Mouse (Mus musculus): ENCODE results near the gene Ppil1.

Ppil1 gene

DNA sequence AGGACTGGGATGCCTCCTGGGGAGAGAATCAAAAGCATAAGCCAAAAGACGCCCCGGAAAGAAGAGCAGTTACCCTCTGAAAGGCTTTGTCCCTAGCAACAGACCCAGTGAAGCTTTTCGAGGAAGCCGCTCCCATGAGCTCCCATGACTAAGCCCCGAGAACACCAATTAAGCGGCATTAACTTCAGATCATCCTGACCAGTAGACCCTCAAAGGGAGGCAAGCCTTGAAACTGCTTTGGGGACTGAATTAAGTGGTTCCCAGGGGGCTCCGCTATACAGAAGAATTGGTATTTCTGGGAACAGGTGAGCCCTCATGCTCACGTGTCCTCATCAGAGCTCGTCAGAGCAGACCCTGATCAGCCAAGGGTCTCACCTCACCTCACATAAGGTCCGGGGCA lies 49.3 kb downstream of the Ppil1 start:
- Histone ChIP-seq H3K4me3 (replicated peaks; ENCODE audit: low read length) (0 out of 2 replicates have a peak overlapping the region, but pooled peaks have one; percentile 0), H3K9me3 (ENCODE audit: low read length) (peaks cover 4% of the 10 kb centered on the region; the same call in 1 of the 2 replicates), H3K36me3 (ENCODE audit: insufficient read depth, low read length) (no peaks in the 10 kb centered on the region), H3K27me3 (ENCODE audit: insufficient read depth, low read length) (peaks cover 21% of the 10 kb centered on the region), H3K4me1 (replicated peaks; ENCODE audit: low read depth, low read length) (peaks cover 74% of the 10 kb centered on the region)
- TF ChIP-seq CTCF (conservative IDR thresholded peaks at IDR 0.05; ENCODE audit: low read length) (no peak), NANOG (IDR thresholded peaks at IDR 0.05; ENCODE audit: borderline replicate concordance, low read length) (peak; percentile 9; the same call in 1 of the 2 replicates)

DNA sequence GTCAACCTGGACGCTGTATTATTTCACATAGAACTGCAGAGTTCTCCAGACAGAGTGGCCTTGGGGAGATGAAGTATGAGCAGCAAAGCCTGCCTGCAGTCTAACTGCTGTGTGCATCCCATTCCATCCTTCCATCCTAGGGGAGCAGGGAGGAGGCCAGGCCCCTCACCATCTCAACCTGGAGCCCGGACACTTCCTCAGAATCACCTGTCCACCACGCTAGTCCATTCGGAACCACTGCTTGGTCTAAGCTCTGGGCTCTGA lies 49.9 kb downstream of the Ppil1 start:
- Histone ChIP-seq H3K36me3 (ENCODE audit: insufficient read depth, low read length) (no peaks in the 10 kb centered on the region), H3K9me3 (ENCODE audit: low read length) (no peaks in the 10 kb centered on the region)

DNA sequence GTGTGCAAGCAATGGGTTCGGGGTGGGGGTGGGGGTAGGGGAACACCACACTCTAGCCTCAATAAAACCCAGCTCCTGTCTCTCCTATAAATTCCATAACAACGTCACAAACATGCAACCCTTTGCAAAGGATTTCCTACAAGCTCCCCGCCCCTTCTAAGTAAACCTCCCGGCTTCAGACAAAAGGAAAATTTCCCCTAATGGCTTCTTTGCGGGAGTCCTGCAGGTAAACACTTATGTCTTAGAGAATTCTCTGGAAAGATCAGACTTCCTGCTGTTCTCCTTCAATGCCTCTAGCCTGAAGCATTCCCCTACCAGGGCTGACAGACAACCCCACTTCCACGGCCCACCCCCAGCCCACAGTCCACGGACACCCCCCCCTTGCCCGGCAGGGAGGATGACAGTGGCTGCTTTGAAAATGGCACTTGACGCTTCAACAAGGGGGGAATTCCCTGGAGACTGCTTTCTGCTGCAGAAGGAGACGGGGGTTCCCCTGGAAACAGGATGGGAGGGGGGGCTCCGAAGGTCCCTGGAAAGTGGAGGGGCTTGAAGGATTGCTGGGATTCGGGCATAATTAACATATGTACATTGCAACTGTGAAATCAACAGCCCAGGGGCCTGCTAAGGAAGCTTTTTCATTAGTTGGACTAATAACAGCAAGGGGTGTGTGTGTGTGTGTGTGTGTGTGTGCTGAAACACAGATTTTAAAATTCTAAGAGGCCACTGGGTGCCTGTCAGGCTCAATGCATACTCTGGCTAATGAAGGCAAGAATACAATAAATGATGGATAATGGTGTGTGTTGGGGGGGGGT lies 50.4 kb downstream of the Ppil1 start:
- H3K36me3 ChIP-seq (ENCODE audit: insufficient read depth, low read length): no peaks in the 10 kb centered on the region
- TF ChIP-seq NANOG (IDR thresholded peaks at IDR 0.05; ENCODE audit: borderline replicate concordance, low read length) (peak; percentile 74), POU5F1 (IDR thresholded peaks at IDR 0.05; ENCODE audit: borderline replicate concordance, low read length) (no peak), CTCF (conservative IDR thresholded peaks at IDR 0.05; ENCODE audit: low read length) (no peak)

More for the DNA sequence above, 49.9 kb downstream of the Ppil1 start:
- Histone ChIP-seq H3K4me3 (replicated peaks; ENCODE audit: low read length) (peak overlapping the region; percentile 20; the same call in 1 of the 2 replicates), H3K4me1 (replicated peaks; ENCODE audit: low read depth, low read length) (peaks cover 74% of the 10 kb centered on the region), H3K27me3 (ENCODE audit: insufficient read depth, low read length) (peaks cover 21% of the 10 kb centered on the region)
- no peak for TF ChIP-seq NANOG (IDR thresholded peaks at IDR 0.05; ENCODE audit: borderline replicate concordance, low read length)
- TF ChIP-seq POU5F1 (IDR thresholded peaks at IDR 0.05; ENCODE audit: borderline replicate concordance, low read length): no peak
- TF ChIP-seq CTCF (conservative IDR thresholded peaks at IDR 0.05; ENCODE audit: low read length): no peak

DNA sequence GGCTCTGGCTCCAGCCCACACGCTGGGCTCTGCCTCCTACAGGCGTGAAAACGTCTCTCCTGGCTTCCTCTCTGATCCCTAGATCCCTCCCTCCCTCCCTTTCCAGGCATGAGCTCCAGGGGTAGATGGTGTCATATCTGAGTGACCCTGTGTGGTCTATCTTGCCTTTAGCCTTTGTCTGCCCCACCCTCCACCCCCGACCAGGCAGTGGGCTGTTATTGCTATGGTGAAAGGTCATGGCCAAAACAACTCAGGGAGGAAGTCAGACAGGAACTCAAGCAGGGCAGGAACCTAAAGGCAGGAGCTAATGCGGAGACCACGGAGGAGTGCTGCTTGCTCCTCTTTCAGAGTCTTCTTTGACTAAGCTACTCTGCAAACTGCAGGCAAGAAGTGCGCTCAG lies 52.1 kb downstream of the Ppil1 start:
- Histone ChIP-seq H3K36me3 (ENCODE audit: insufficient read depth, low read length) (no peaks in the 10 kb centered on the region), H3K27me3 (ENCODE audit: insufficient read depth, low read length) (peaks cover 20% of the 10 kb centered on the region), H3K9me3 (ENCODE audit: low read length) (no peaks in the 10 kb centered on the region), H3K4me1 (replicated peaks; ENCODE audit: low read depth, low read length) (peaks cover 66% of the 10 kb centered on the region), H3K4me3 (replicated peaks; ENCODE audit: low read length) (peak overlapping the region; percentile 49; the same call in 1 of the 2 replicates)
- TF ChIP-seq POU5F1 (IDR thresholded peaks at IDR 0.05; ENCODE audit: borderline replicate concordance, low read length) (no peak), NANOG (IDR thresholded peaks at IDR 0.05; ENCODE audit: borderline replicate concordance, low read length) (0 out of 2 replicates have a peak, but pooled peaks have one; percentile 13)

More for the DNA sequence above, 50.4 kb downstream of the Ppil1 start:
- Histone ChIP-seq H3K4me3 (replicated peaks; ENCODE audit: low read length) (peak overlapping the region; percentile 23), H3K4me1 (replicated peaks; ENCODE audit: low read depth, low read length) (peaks cover 72% of the 10 kb centered on the region), H3K9me3 (ENCODE audit: low read length) (no peaks in the 10 kb centered on the region), H3K27me3 (ENCODE audit: insufficient read depth, low read length) (peaks cover 21% of the 10 kb centered on the region)

DNA sequence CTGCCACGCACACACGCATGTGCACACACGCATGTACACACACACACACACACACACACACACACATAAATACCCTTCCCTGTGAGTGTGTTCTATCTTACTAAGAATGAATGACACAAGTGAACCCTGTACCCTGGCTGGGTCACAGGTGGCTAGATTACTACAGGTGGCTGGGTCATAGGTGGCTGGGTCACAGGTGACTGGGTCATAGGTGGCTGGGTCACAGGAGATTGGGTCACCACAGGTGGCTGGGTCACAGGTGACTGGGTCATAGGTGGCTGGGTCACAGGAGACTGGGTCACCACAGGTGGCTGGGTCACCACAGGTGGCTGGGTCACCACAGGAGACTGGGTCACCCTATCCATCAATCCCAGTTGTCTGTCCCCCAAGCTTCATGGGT lies 53.9 kb downstream of the Ppil1 start:
- Histone ChIP-seq H3K4me1 (replicated peaks; ENCODE audit: low read depth, low read length) (peaks cover 60% of the 10 kb centered on the region), H3K36me3 (ENCODE audit: insufficient read depth, low read length) (no peaks in the 10 kb centered on the region), H3K9me3 (ENCODE audit: low read length) (no peaks in the 10 kb centered on the region), H3K27me3 (ENCODE audit: insufficient read depth, low read length) (peaks cover 3% of the 10 kb centered on the region), H3K4me3 (replicated peaks; ENCODE audit: low read length) (no peak overlapping the region)
- TF ChIP-seq CTCF (conservative IDR thresholded peaks at IDR 0.05; ENCODE audit: low read length) (no peak), POU5F1 (IDR thresholded peaks at IDR 0.05; ENCODE audit: borderline replicate concordance, low read length) (no peak), NANOG (IDR thresholded peaks at IDR 0.05; ENCODE audit: borderline replicate concordance, low read length) (no peak)

DNA sequence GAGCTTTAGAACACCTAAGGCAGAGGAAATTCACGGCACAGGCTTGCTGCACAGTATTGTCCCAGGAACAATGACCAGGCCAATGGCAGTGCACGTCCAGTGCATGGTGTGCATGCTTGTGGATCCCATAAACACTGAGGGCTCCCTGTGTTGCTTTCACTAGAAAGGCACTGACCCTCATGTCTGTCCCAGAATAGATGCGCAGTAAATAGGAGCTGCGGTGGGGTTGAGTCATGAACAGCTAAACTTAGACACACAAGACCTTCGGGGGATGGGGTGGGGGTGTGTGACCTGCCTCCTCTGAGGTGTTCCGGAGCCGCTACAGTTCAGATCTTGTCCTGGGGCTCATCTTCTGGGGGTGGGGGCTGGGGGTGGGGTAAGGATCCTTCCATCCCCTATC lies 57.9 kb downstream of the Ppil1 start:
- H3K9me3 ChIP-seq (ENCODE audit: low read length): no peaks in the 10 kb centered on the region
- H3K36me3 ChIP-seq (ENCODE audit: insufficient read depth, low read length): no peaks in the 10 kb centered on the region
- no peak overlapping the region for H3K4me3 ChIP-seq (replicated peaks; ENCODE audit: low read length)
- TF ChIP-seq POU5F1 (IDR thresholded peaks at IDR 0.05; ENCODE audit: borderline replicate concordance, low read length): no peak
- no peak for TF ChIP-seq CTCF (conservative IDR thresholded peaks at IDR 0.05; ENCODE audit: low read length)
- no peak for TF ChIP-seq NANOG (IDR thresholded peaks at IDR 0.05; ENCODE audit: borderline replicate concordance, low read length)
- H3K4me1 ChIP-seq (replicated peaks; ENCODE audit: low read depth, low read length): peaks cover 43% of the 10 kb centered on the region
- no peaks in the 10 kb centered on the region for H3K27me3 ChIP-seq (ENCODE audit: insufficient read depth, low read length)

DNA sequence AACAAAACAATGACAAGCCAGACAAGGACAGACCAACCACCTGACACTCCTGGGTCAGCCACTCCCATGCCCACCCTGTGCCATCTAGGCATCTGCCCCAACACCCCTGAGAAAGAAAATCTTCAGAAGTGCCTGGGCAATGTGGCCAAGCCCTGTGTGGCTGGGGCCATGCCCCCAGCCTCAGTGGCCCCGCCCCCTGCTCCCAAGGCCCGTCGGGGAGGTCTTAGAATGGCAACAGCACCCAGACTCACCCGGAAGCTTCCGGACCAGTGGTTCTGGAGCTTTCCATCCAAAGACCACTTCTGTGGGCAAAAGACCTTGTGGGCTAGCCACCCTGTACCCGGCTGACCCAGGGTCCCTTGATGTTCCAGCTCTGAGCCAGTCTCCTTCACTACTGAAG lies 61.4 kb downstream of the Ppil1 start:
- no peaks in the 10 kb centered on the region for H3K9me3 ChIP-seq (ENCODE audit: low read length)
- H3K36me3 ChIP-seq (ENCODE audit: insufficient read depth, low read length): no peaks in the 10 kb centered on the region
- no peaks in the 10 kb centered on the region; the same call in 1 of the 2 replicates for H3K27me3 ChIP-seq (ENCODE audit: insufficient read depth, low read length)
- H3K4me3 ChIP-seq (replicated peaks; ENCODE audit: low read length): no peak overlapping the region
- no peak for TF ChIP-seq CTCF (conservative IDR thresholded peaks at IDR 0.05; ENCODE audit: low read length)
- TF ChIP-seq POU5F1 (IDR thresholded peaks at IDR 0.05; ENCODE audit: borderline replicate concordance, low read length): no peak
- no peak for TF ChIP-seq NANOG (IDR thresholded peaks at IDR 0.05; ENCODE audit: borderline replicate concordance, low read length)
- peaks cover 48% of the 10 kb centered on the region for H3K4me1 ChIP-seq (replicated peaks; ENCODE audit: low read depth, low read length)
